Mouse (Mus musculus) erythroblast, embryonic 14.5 days (primary cell): ENCODE results near the gene Nt5c3.

Experiments used
- GATA1 ChIP-seq: IDR thresholded peaks from 2 replicates; pipeline ENCODE4 v1.6.1; 2012; ENCODE audit warnings: low read length, inconsistent platforms, mixed read lengths
- TAL1 ChIP-seq: IDR thresholded peaks from 3 replicates; pipeline ENCODE4 v1.6.1; 2012; ENCODE audit warnings: low read length, inconsistent platforms, mixed read lengths

DNA sequence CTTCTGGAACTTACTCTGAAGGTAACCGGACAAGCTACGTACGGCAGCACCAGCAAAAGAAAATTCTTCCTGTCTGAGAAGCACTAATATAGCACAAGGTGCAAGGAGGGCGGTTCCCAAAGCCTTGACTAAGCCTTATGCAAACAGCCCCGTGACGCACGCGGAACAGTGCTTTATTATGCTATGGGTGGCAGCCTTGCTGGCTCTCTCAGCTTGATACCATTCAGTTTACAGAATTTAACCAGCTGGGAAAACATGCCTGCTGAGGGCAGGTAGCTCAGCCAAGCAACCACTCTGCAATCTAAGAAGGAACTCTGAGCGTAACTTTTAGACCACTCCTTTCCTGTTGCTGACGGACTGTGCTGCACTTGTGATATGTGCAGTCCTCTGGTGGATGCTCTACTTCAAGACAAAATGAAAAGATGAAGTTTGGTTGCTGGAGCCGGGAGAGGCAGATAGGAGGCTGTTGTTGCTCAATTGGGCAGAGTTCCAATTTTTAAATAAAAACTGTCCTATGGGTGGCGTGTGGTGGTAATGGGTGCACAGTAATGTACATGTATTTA, 21.8 kb downstream of the Nt5c3 start:
- TF ChIP-seq TAL1: no peak
- TF ChIP-seq GATA1: no peak
